Mouse (Mus musculus): ENCODE data around the gene Mgat5.

DNA sequence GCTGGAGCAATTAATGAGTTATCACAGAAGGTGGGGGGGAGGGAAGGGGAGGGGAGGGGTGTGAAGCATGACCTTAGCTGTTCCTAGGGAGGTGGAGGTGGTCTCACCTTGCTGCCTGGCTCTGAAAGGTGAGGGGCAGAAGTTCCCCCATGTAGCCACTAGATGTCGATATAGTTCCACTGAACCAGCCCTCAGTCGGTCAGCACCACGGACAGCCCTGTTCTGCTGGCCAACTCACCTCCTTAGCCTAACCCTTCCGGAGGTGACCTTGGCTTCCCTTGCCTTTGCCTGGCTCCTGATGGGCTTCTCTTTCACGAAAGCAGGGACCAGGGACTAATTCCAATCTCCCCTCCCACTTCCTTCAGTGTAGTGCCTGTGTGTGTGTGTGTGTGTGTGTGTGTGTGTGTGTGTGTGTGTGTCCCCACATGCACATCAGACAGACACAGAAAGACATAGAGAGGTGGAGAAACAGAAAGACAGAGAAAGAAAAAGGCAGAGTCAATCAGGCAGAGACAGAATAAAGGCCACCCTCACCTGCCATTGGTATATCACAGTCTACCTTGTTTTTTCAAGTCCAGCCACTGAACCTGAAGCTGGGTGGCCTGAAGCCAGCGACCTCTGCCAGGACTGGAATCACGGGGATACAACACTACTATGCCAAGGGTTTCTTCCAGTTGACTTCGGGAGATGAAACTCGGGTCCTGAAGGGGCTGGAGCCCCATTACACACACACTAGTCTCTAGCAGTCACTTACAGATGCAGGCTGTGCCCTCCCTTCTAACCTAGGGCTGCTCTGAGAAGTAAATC, 292.1 kb downstream of the Mgat5 start:
- peak; percentile 97; the same call in 1 of the 2 replicates for TF ChIP-seq CTCF (IDR thresholded peaks at IDR 0.05; ENCODE audit: extremely low read depth, insufficient read depth, insufficient read length, insufficient replicate concordance)
- no peak for TF ChIP-seq POLR2A (IDR thresholded peaks at IDR 0.05; ENCODE audit: low read depth, low read length)

All from spleen, adult 2 months (tissue).